Mouse (Mus musculus) cerebellum, adult 8-10 months (tissue): ENCODE results near the gene Tspan5.

Experiments used
- DNase-seq: peaks from one replicate; pipeline ENCODE4 v3.0.0; 2022

The Tspan5 gene

GRCm38 (mm10) chr3:138881725-138882347, 139.8 kb downstream of the Tspan5 start:
- DNase-seq, result no peak

- DNase-seq, result no peak
Measured at GRCm38 (mm10) chr3:138886121-138886520, 144.1 kb downstream of the Tspan5 start.

- DNase-seq, result no peak
Measured at GRCm38 (mm10) chr3:138889214-138889613, 147.2 kb downstream of the Tspan5 start.

GRCm38 (mm10) chr3:138889769-138890295, 147.8 kb downstream of the Tspan5 start:
- no peak for DNase-seq

- no peak for DNase-seq
Measured at GRCm38 (mm10) chr3:138893520-138893919, 151.5 kb downstream of the Tspan5 start.

- no peak for DNase-seq
Measured at GRCm38 (mm10) chr3:138897500-138897899, 155.5 kb downstream of the Tspan5 start.

GRCm38 (mm10) chr3:138898055-138898454, 156.1 kb downstream of the Tspan5 start:
- no peak for DNase-seq

GRCm38 (mm10) chr3:138900571-138901141, 158.7 kb downstream of the Tspan5 start:
- no peak for DNase-seq

- DNase-seq, result no peak
Measured at GRCm38 (mm10) chr3:138905678-138906077, 163.7 kb downstream of the Tspan5 start.

- DNase-seq, result peak; percentile 75
Measured at GRCm38 (mm10) chr3:138906112-138906880, 164.3 kb downstream of the Tspan5 start.

- DNase-seq, result no peak
Measured at GRCm38 (mm10) chr3:138909313-138909712, 167.3 kb downstream of the Tspan5 start.

- DNase-seq, result no peak
Measured at GRCm38 (mm10) chr3:138912504-138912903, 170.5 kb downstream of the Tspan5 start.

- DNase-seq, result no peak
Measured at GRCm38 (mm10) chr3:138914626-138915288, 172.8 kb downstream of the Tspan5 start.

- DNase-seq, result no peak
Measured at GRCm38 (mm10) chr3:138916591-138916990, 174.6 kb downstream of the Tspan5 start.

- no peak for DNase-seq
Measured at GRCm38 (mm10) chr3:138917016-138917415, 175.0 kb downstream of the Tspan5 start.

GRCm38 (mm10) chr3:138918241-138918640, 176.2 kb downstream of the Tspan5 start:
- DNase-seq, result no peak

GRCm38 (mm10) chr3:138926161-138926560, 184.2 kb downstream of the Tspan5 start:
- DNase-seq, result no peak

GRCm38 (mm10) chr3:138927437-138927836, 185.4 kb downstream of the Tspan5 start:
- no peak for DNase-seq

GRCm38 (mm10) chr3:138936780-138937179, 194.8 kb downstream of the Tspan5 start:
- no peak for DNase-seq

- DNase-seq, result no peak
Measured at GRCm38 (mm10) chr3:138937241-138937640, 195.2 kb downstream of the Tspan5 start.

GRCm38 (mm10) chr3:138941604-138942003, 199.6 kb downstream of the Tspan5 start:
- no peak for DNase-seq

- no peak for DNase-seq
Measured at GRCm38 (mm10) chr3:138945516-138945915, 203.5 kb downstream of the Tspan5 start.

- no peak for DNase-seq
Measured at GRCm38 (mm10) chr3:138949081-138949480, 207.1 kb downstream of the Tspan5 start.
